8 mouse cellular contexts compared by ENCODE assay signal in genomic region chr11:47988697-47989533, GRCm38 (mm10). TPM values are rescaled to one million over a fixed set of nuclear protein-coding genes. Genes with fewer than 3 reads are reported as not detected.
DNase-seq lines count a peak whose midpoint lies in the region; ATAC-seq and TF ChIP-seq lines count a peak whose summit lies in the region.

Gene Sgcd (minus strand): TSS chr11:47988969.

- TF ChIP-seq POLR2A in cerebellum, adult 2 months (IDR thresholded peaks at IDR 0.05; ENCODE audit: borderline replicate concordance, insufficient read depth, low read length) = no peak

- H3K9me3 ChIP-seq in midbrain, embryonic 10.5 days (replicated peaks) = no peaks in the 10 kb centered on the region
- no peaks in the 10 kb centered on the region for H3K9me3 ChIP-seq in stomach, embryonic 15.5 days

- no peaks in the 10 kb centered on the region for H3K36me3 ChIP-seq in midbrain, embryonic 10.5 days
- no peaks in the 10 kb centered on the region for H3K36me3 ChIP-seq in stomach, embryonic 15.5 days

- peak within 1 kb of the TSS; percentile 49 for H3K4me3 ChIP-seq in cerebellum, adult 2 months (replicated peaks; ENCODE audit: insufficient read depth, low read depth, low read length)
- peak within 1 kb of the TSS; percentile 81 for H3K4me3 ChIP-seq in midbrain, embryonic 10.5 days
- peak within 1 kb of the TSS; percentile 59 for H3K4me3 ChIP-seq in stomach, embryonic 15.5 days (replicated peaks)

- no peak for TF ChIP-seq CTCF in cerebellum, adult 2 months (IDR thresholded peaks at IDR 0.05; ENCODE audit: borderline replicate concordance, insufficient read depth, low read depth, low read length)

- no peak within 1 kb of the TSS for H3K27ac ChIP-seq in cerebellum, adult 2 months (ENCODE audit: insufficient read depth, low read length)
- peak within 1 kb of the TSS; percentile 89 for H3K27ac ChIP-seq in midbrain, embryonic 10.5 days (replicated peaks)
- no peak within 1 kb of the TSS for H3K27ac ChIP-seq in stomach, embryonic 15.5 days

- no peaks in the 10 kb centered on the region; the same call in 1 of the 2 replicates for H3K27me3 ChIP-seq in cerebellum, adult 2 months (ENCODE audit: control insufficient read depth, insufficient read depth, low read length)
- H3K27me3 ChIP-seq in midbrain, embryonic 10.5 days (ENCODE audit: low read depth, poor library complexity, severe bottlenecking) = peaks cover 36% of the 10 kb centered on the region
- H3K27me3 ChIP-seq in stomach, embryonic 15.5 days (replicated peaks) = peaks cover 23% of the 10 kb centered on the region

- peak within 1 kb of the TSS; percentile 39; the same call in 1 of the 2 replicates for H3K9ac ChIP-seq in stomach, embryonic 15.5 days

- under 1% methylated on average over 67 of the region's 67 CpGs for WGBS in cerebellum, adult 2 months
- WGBS in midbrain, embryonic 10.5 days = under 1% methylated on average over 63 of the region's 67 CpGs
- WGBS in stomach, embryonic 15.5 days = 1% methylated on average over 65 of the region's 67 CpGs

- peak within 1 kb of the TSS; percentile 95 for H3K4me2 ChIP-seq in stomach, embryonic 15.5 days

- peak; percentile 85; the same call in 1 of the 2 replicates for ATAC-seq in stomach, embryonic 15.5 days (ENCODE audit: insufficient read depth, low FRiP score, low read depth)

- no peaks in the 10 kb centered on the region for H3K4me1 ChIP-seq in cerebellum, adult 2 months (ENCODE audit: control insufficient read depth, insufficient read depth, low read length)
- H3K4me1 ChIP-seq in midbrain, embryonic 10.5 days = peaks cover 14% of the 10 kb centered on the region
- H3K4me1 ChIP-seq in stomach, embryonic 15.5 days = peaks cover 11% of the 10 kb centered on the region; the same call in 1 of the 2 replicates

- DNase-seq in Muller cell, postnatal 12 days (ENCODE audit: inconsistent ontology term) = peak; percentile 48
- DNase-seq in cerebellum, adult 2 months = peak; percentile 27 to 37
- DNase-seq in frontal cortex, postnatal 14 days (ENCODE audit: low spot score in 2 of 2) = peak; percentile 11 to 27
- peak; percentile 42 for DNase-seq in heart, postnatal 4 days
- peak; percentile 22 for DNase-seq in left cerebral cortex, adult 11 months (ENCODE audit: low spot score)
- peak; percentile 75 for DNase-seq in midbrain, embryonic 10.5 days (ENCODE audit: low spot score)
- no peak for DNase-seq in spleen, adult 18-20 months

RNA-seq across cellular contexts. Expression of gene Sgcd, which starts in this region (rescaled TPM):
- polyA plus RNA-seq in cerebellum, adult 2 months (2012; rRNA removed) = 2.6 and 2.7 TPM in 2 replicates
- total RNA-seq in heart, postnatal 4 days (2021) = 10 to 100 TPM; 47.6 to 52.9 TPM
- polyA plus RNA-seq in midbrain, embryonic 10.5 days (2016; fragmentation: Nextera tagmentation; extraction: Ambion mirVana) = 1.6 and 1.8 TPM in 2 replicates
- polyA plus RNA-seq in stomach, embryonic 15.5 days (2015; fragmentation: Nextera tagmentation; extraction: Ambion mirVana) = 3.6 and 4.3 TPM in 2 replicates

Comparison
In these comparisons a context has a peak if more than half of its experiments do, and no peak if none do; other contexts are left out.
1. DNase-seq: peak in Muller cell, postnatal 12 days (single experiment), cerebellum, adult 2 months (2 of 2), frontal cortex, postnatal 14 days (2 of 2), heart, postnatal 4 days (single experiment), left cerebral cortex, adult 11 months (single experiment) and midbrain, embryonic 10.5 days (single experiment); none in spleen, adult 18-20 months (0 of 2).
2. Peak in every context shown above with its lines, with median percentiles within 50 percentile points of each other: H3K4me3 ChIP-seq.